Mouse (Mus musculus) small intestine, adult 2 months (tissue): Measurements from ENCODE around the gene Pdcl2.

Experiments
- CTCF ChIP-seq: fragments of 200-500 bp; IDR thresholded peaks from 2 replicates; pipeline ENCODE4 v1.5.1; 2012; ENCODE audit warnings: low read depth, mild to moderate bottlenecking, control low read depth, inconsistent platforms, low read length, moderate library complexity, mixed read lengths; ENCODE audit not compliant: insufficient replicate concordance, insufficient read length; ENCODE audit errors: extremely low read depth
- POLR2A ChIP-seq: fragments of 200-500 bp; IDR thresholded peaks from 2 replicates; pipeline ENCODE4 v1.6.1; 2012; ENCODE audit warnings: low read depth, mild to moderate bottlenecking, control low read depth, inconsistent platforms, low read length, moderate library complexity

GRCm38 (mm10) chr5:76303745-76304451 lies 27.1 kb downstream of the Pdcl2 start:
- TF ChIP-seq CTCF (no peak), POLR2A (no peak)
